Mouse (Mus musculus) thymus, postnatal 10 days (tissue): Measurements from ENCODE around the gene Ppfia2.

Experiments used
- DNase-seq, 2 experiments: peaks; one replicate each; pipeline ENCODE4 v3.0.0; 2021; ENCODE audit warnings: low spot score in 2 of 2

Ppfia2 gene

GRCm38 (mm10) chr10:106469855-106470532 lies at the start of gene Ppfia2:
Gene Ppfia2, plus strand, starts transcription at chr10:106470339.
- no peak for DNase-seq

- no peak for DNase-seq
These were observed 1.0 kb upstream of the Ppfia2 start for GRCm38 (mm10) chr10:106468956-106469721.

- no peak for DNase-seq
These were observed 530 bp downstream of the Ppfia2 start for GRCm38 (mm10) chr10:106470533-106471205.

DNA sequence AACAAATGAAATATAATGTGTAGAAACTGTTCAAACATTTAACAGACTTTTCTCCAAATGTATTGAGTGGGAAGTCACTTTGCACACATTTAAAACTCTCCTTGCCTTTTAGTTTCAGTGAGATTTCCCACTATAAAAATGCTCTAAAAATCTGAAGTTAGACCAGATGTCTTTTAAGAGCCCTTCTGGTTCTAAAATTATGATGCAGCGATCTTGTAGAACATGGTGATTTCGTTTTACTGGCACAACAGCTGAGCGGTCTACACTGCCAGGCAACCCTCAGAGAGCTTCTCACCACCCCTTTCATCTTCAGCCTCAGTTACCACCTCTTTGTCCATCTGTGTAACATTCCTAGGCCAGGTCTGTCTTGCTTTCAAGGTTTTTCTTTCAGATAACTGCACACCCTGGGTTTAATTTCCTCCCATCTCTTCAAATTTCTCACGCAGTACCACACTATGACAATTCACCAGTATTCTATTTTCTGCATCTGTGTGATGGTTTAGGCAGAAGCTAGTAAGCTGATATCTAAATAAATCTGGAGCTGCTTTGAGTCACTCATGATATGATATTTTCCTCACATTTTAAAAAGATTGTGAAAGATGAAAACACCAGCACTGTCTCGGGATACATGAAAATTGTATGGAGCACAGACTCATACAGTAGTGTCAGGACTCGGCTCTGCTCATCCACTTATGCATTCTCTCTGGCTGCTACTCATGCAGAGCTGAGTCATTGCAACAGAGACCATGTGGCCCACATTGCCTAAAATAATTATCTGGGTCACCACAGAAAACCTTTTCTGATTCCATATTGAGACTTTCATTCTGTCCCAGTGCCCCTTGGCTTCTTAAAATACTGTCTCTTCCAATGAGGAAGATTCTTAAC lies 39.4 kb downstream of the Ppfia2 start:
- DNase-seq = no peak

- no peak for DNase-seq
These were observed 95.9 kb downstream of the Ppfia2 start for GRCm38 (mm10) chr10:106566036-106566435.

DNA sequence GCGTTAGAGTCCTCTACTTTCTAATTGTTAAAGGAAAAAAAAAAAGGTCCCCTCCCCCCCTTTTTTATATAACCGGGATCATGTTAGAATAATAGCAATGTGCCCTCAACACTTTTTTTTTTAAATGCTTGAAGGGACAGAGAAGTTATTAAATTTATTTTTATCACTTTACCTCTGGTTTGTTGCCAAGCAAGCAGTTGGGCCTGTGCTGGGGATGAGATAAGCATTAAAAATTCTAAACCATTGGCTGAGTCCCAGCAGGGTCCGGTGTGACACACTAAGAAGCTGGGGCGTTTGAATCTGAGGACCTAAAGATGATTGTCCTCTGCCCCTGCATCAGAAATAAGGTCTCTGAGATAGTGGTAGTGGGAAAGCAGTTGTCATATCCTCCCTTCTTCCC lies 114.9 kb downstream of the Ppfia2 start:
- no peak for DNase-seq

DNA sequence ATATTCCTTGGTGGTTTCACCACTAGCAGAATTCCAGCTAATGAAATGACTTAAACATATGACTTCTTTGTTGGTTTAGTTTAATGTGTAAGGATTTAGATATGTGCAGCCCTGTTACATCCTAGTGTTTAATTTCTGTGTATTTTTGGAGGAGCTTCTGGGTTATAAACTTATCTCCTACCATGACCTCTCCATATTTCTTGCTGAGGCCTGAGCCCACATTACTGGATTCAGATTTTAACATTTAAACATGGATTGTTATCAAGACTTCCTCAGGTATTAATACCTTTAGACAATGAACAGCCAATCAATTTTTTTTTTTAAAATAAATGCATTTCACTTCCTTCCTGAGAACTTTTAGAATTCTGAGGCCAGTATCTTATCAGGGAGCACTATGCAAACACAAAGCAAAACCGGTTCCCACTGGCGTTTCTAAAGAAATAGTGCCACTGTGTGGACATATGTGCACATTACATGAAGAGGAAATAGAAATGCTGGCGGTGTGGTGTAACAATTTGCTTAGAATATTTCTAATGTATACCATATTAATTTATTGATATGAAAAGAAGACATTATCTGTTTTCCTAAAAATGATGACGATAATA lies 115.4 kb downstream of the Ppfia2 start:
- no peak for DNase-seq

DNA sequence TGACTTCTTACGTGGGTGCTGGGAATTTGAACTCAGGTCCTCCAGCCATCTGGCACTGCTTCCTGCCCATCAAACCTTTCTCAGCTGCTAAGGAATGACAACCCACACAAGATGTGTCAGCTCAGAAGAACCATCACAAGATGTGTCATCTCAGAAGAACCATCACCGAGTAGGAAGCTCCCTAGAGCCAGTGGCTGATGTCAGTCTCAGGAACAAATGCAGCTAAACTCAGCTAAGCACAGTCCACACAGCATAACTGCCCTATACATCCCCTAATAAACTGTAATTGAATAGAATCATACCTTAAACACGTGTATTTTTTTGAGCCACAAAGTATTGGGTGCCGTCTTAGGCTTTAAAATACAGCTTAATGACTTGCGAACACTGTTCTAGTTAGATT lies 117.7 kb downstream of the Ppfia2 start:
- DNase-seq = no peak

DNA sequence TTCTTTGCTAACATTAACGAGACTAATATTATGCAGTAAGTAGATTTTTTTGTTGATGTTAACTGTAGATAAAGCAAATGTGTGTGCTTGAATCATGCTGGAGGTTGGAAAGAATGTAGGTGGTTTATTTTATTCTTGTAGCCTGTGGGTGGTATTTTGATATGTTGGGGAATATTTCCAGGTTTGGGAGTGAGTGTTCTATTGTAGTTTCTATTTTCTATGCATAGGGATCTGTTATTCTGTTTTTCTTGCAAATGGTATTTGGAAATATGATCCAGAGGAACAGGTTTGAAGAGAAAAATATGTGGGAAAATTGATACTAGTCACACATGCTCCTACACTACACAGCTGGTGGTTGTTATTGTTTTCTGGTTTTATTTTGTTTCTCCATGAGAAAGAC lies 120.8 kb downstream of the Ppfia2 start:
- DNase-seq = no peak

DNA sequence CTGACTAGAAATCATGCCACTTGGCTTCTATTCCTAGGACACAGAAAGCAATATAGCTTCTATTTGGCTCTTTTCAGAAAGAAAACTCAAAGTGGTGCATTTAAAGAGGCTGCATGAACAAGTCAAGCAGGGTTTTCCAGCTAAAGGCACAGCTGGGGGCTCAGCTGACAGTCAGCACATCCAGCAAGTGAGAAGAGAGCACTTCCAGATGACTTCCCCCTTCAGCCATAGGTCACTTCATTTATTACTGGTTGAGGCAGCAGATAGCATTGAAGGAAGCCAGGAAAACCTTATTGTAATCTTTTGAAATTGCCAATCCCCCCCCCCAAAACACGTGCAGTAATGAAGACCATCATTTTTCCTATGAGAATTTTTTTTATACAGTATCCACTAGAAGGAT lies 126.8 kb downstream of the Ppfia2 start:
- DNase-seq = no peak

DNA sequence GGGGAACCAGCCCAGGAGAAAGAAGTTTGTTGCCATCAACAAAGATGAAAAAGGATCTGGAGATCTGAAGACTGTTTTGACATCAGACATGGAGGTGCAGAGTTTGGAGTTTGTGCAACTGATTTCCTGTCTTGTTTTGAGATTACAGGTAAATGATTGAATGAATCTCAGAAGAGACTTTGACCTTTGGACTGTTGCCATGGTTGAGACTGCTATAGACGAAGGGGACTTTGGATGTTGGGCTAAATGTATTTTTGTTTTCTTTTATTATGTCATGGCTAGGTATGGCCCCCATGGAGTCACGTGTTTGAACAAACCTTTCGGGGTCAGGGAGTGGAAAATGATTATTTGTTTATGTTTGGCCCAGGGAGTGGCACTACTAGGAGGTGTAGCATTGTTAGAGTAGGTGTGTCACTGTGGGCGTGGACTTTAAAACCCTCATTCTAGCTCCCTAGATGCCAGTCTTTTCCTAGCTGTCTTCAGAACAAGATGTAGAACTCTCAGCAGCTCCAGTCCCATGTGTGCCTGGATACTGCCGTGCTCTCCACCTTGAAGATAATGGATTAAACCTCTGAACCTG lies 133.3 kb downstream of the Ppfia2 start:
- DNase-seq = no peak

DNA sequence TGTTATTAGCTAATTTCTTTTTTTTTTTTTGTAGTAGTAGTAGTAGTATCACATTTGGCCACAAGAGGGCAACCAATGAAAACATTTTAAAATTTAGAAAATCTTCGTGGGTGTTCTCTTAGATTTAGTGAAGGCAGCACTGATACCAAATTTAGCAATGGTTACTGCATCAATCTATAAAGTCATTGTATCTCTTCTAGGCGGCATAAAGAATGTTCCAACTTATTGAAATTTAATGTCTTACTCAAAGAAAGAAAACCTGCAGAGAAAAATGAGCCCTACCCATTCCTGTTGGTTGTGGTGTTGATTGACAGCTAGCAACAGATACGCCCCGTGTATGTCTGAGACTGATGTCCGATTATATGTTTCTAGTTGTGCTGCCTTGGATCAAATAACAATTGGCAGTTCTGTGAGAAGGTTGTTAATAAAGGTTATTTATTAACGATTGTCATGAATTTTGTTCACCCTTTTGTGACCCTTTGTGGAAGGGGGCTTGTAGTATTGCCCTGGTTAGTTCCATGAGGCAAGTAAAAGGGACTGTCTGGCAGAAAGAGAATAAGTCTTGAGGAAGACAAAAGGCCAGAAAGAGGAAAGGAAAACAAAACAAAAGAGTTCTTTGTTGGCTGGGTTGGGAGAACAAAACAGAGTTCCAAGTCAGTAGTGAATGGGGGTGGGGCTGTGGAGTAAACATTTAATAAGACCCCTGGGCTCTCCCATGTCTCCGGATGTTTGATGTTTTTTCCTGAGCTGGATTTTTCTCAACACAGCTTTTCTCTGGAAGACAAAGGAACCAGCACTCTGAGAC lies 139.2 kb downstream of the Ppfia2 start:
- no peak for DNase-seq

DNA sequence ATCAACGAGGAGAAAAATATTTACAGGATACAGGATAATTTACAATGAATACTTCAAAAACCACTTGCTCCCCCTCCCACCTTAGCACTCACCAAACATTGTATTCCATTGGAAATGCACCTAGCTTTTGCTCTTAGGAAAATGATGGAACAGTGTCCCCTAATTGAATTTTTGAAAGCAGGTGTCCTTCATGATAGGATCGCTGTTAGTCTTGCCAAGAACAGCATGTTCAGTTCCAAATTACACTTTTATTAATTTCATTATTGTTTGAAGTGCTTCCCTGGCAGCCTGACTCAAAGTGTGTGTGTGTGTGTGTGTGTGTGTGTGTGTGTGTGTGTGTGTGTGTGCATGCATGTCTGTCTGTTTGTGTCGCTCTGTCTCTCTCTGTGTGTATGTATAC lies 140.1 kb downstream of the Ppfia2 start:
- DNase-seq = no peak

- no peak for DNase-seq
These were observed 148.1 kb downstream of the Ppfia2 start for GRCm38 (mm10) chr10:106618194-106618593.

- no peak for DNase-seq
These were observed 150.8 kb downstream of the Ppfia2 start for GRCm38 (mm10) chr10:106620952-106621351.

DNA sequence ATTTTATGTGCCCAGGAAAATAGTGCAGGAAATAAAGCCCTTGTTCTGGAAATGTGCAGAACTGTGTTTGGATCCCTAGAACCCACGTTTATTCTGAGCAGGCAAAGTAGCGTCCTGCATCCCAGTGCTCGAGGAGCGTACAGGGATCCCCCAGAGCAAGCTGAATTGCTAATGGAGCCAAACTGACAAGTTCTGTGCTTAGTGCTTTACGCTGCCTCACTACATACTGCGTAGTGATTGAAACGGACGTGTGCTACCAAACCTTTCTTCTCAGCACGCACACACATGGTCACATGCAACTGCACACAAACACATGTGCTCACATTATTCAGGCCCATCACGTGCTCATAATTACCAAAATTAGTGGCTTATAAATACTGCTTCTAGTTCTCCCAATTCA lies 153.2 kb downstream of the Ppfia2 start:
- no peak for DNase-seq

DNA sequence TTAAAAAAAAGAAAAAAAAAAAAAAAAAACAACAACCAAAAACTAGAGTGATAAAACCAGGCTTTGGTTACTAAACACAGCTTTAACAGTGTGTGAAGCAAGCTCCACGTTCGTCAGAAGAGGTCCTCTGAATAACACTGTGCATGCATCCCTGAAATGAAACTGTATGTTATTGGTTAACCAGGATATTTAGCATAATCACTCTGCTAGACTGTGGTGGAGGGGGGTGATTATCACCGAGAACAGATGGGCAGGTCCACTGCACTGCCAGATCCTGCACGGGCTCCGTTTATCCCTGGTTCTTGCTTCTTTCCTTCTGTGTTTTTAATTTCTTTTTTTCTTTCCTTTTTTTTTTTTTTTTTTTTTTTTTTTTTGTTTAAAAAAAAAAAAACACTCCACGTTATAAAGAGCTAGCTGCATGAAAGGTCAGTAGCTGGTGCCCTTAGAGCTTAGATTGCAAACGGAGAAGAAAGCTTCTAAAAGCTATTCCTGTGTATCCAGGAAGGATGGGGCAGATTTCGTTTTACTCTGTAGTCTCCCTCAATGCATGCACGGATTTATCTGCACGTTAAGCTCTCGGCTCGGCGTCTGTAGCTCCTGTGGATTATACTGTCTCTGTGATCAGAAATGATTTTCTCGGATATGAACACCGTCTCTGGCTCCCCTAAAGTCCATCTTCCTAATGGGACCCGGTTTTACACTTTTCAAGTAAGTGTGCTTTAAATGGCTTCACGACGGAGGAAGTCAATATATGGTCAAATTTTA lies 162.2 kb downstream of the Ppfia2 start:
- no peak for DNase-seq

DNA sequence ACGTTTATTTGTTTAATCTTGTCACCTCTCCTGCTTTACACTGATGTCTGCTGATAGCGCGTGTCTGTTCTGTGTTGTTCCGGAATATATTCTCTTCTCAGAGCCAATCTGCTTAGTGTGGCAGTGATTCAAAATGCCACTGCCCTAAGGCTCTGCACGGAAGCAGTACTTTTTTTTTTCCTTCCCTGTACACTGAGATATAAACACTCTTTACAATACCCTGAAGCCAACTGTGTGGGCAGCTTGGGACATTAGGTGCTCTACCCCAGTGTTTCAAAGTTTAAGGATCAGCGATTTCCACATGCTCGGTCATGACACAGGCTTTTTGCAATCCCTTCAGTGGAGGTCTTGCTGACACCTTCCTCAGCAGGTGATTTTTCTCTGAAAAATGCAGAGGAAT lies 163.8 kb downstream of the Ppfia2 start:
- DNase-seq = no peak

DNA sequence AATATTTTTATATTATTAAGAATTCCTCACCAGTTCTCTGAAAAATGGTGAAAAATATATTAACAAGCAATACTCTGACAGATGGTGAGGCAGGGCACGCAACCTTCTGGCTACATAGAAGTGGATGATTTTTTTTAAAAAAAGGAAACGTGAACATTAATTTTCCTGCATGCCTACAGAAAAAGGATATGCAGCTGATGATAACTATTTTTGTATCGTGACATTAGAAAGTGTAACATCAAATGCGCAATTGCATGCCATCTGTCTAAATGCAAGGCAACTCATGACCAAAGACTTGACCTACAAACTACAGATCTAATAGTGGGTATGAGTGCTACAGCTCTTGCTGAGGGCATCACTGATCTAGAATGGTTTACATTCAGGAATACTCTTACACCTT lies 182.1 kb downstream of the Ppfia2 start:
- no peak for DNase-seq

- DNase-seq = no peak
These were observed 195.1 kb downstream of the Ppfia2 start for GRCm38 (mm10) chr10:106665221-106665620.
